Mouse (Mus musculus) Patski (cell line): ENCODE results near the gene Amotl2. TPM values are rescaled to one million over a fixed set of nuclear protein-coding genes. Genes with fewer than 3 reads are reported as not detected.

Experiments
- ATAC-seq: fragments of 100-300 bp; one replicate; pipeline ENCODE4 v1.8.0; 2021
- CTCF ChIA-PET: fragments of 350-600 bp; sonication (Branson Sonifier 250); formaldehyde crosslinking; loops from one replicate; lab custom pipeline; 2022; ENCODE audit warnings: inconsistent platforms; lab: Charles Lee
- POLR2A ChIA-PET: fragments of 350-600 bp; sonication (Branson Sonifier 250); formaldehyde crosslinking; loops from one replicate; lab custom pipeline; 2022; ENCODE audit warnings: antibody characterized with exemption, inconsistent platforms; lab: Charles Lee
- DNase-seq: peaks from one replicate; pipeline ENCODE4 v3.0.0-alpha.2; 2011; ENCODE audit warnings: low read depth, low spot score
- H3K27me3 ChIP-seq: fragments of 371-371 bp; one replicate; pipeline ENCODE4 v1.5.1; 2021
- CTCF ChIP-seq: fragments of 100-300 bp; IDR thresholded peaks from one replicate; pipeline ENCODE4 v1.5.1; 2021
- in situ Hi-C: fragments of 300-500 bp; cut with MboI; formaldehyde crosslinking; loops from 3 replicates; pipeline ENCODE4 v1.11.1; 2018; ENCODE audit warnings: low pct_unique_long_range_greater_than_20kb, mixed read lengths
- polyA plus RNA-seq: library from polyadenylated mRNA; unstranded; gene quantifications from one replicate; pipeline ENCODE4 v1.2.3, GENCODE M21; 2021

Gene Amotl2
- polyA plus RNA-seq, 1 experiment from 2014 or later = 306 TPM

GRCm38 (mm10) chr9:102747902-102748301 lies 31.4 kb downstream of the Amotl2 start:
- TF ChIP-seq CTCF = no peak
- H3K27me3 ChIP-seq = no peaks in the 10 kb centered on the region
- in situ Hi-C loops = no loop called here
- DNase-seq (no peak), ATAC-seq (no peak)
- CTCF ChIA-PET = interaction anchor here (2.1 to 2.2 kb wide), 2 partner anchors 8 to 16 kb away, joined by 6 to 10 read pairs; no protein-coding TSS in a partner anchor
- POLR2A ChIA-PET = interaction anchor here (0.6 to 4.6 kb wide), 6 partner anchors 15 to 91 kb away, joined by 3 to 40 read pairs (median 3); no protein-coding TSS in a partner anchor

DNA sequence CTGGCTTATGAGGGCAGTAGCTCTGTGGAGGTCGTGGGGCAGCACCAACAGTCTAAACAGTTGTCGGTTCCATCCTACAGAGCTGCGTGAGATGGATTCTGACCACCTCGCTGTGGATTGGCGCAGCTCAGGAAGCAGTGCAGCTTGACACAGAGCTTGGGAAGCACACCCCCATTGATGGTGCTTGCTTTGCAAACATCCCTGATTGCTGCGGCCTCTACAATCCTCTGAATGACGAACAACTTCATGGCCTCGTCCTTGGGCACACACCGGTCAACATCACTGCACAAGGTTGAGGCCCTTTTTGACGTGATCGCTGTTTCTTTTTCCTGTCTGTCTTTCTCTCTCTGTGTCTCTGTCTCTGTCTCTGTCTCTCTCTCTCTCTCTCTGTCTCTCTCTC lies 32.7 kb downstream of the Amotl2 start:
- ATAC-seq (no peak), DNase-seq (no peak)
- in situ Hi-C loops = no loop called here
- no peak for TF ChIP-seq CTCF
- H3K27me3 ChIP-seq = no peaks in the 10 kb centered on the region
- CTCF ChIA-PET = interaction anchor here (1.3 kb wide), 1 partner anchor 34 kb away, joined by 3 read pairs; no protein-coding TSS in a partner anchor
- POLR2A ChIA-PET = interaction anchor here (4.6 kb wide), 1 partner anchor 16 kb away, joined by 40 read pairs; no protein-coding TSS in a partner anchor

- ChIA-PET POLR2A (interaction anchor here (0.5 to 1.6 kb wide), 5 partner anchors 12 to 126 kb away, joined by 3 to 4 read pairs (median 3); partner anchors contain the start of genes Anapc13 and Cep63), CTCF (interaction anchor here (1.2 to 2.9 kb wide), 6 partner anchors 10 to 119 kb away, joined by 3 to 8 read pairs (median 6); no protein-coding TSS in a partner anchor)
- TF ChIP-seq CTCF = no peak
- DNase-seq (no peak), ATAC-seq (no peak)
- in situ Hi-C loops = no loop called here
- H3K27me3 ChIP-seq = no peaks in the 10 kb centered on the region
Observed at GRCm38 (mm10) chr9:102751632-102752303, 35.3 kb downstream of the Amotl2 start.

DNA sequence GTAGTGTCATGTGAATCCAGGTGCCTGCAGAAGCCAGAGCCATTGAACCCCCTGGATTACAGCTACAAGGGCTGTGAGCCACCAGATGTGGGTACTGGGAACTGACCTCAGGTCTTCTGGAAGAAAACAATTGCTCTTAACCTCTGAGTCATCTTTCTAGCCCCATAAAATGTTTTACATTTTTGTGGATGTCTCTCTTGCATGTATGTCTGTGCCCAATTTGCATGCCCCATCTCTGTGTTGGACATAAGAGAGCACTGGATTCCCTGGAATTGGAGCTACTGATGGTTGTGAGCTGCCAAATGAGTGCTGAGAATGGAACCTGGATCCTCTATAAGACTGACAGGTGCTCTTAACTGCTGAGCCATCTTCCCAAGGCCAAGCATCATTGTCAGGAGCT lies 36.8 kb downstream of the Amotl2 start:
- no peak for TF ChIP-seq CTCF
- ChIA-PET CTCF (interaction anchor here (0.9 to 1.8 kb wide), 3 partner anchors 21 to 120 kb away, joined by 3 to 5 read pairs (median 3); no protein-coding TSS in a partner anchor), POLR2A (interaction anchor here (0.8 to 1.4 kb wide), 2 partner anchors 10 to 19 kb away, joined by 3 to 4 read pairs; no protein-coding TSS in a partner anchor)
- in situ Hi-C loops = no loop called here
- no peaks in the 10 kb centered on the region for H3K27me3 ChIP-seq
- DNase-seq (no peak), ATAC-seq (no peak)

DNA sequence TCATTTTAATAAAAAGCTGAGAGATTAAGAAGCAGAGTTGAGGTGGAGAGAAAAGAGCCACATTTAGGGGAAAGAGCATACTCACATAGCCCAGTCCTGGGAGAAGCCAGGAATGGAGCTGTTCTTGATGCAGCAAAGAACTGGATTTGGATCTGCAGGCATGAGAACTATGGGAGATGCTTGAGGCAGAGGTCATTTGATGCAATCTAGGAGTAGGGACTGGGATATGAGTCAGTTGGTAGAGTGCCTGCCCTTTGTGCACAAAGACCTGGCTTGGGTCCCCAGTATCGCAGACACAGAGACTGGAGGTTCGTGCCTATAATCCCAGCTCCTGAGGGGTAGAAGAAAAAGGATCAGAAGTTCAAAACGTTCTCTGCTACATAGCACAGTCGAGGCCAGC lies 38.7 kb downstream of the Amotl2 start:
- ATAC-seq (no peak), DNase-seq (no peak)
- POLR2A ChIA-PET = interaction anchor here (2.0 kb wide), 1 partner anchor 9 kb away, joined by 4 read pairs; no protein-coding TSS in a partner anchor
- CTCF ChIA-PET = interaction anchor here (2.1 kb wide), 1 partner anchor 8 kb away, joined by 6 read pairs; no protein-coding TSS in a partner anchor
- in situ Hi-C loops = no loop called here
- no peaks in the 10 kb centered on the region for H3K27me3 ChIP-seq
- TF ChIP-seq CTCF = no peak

DNA sequence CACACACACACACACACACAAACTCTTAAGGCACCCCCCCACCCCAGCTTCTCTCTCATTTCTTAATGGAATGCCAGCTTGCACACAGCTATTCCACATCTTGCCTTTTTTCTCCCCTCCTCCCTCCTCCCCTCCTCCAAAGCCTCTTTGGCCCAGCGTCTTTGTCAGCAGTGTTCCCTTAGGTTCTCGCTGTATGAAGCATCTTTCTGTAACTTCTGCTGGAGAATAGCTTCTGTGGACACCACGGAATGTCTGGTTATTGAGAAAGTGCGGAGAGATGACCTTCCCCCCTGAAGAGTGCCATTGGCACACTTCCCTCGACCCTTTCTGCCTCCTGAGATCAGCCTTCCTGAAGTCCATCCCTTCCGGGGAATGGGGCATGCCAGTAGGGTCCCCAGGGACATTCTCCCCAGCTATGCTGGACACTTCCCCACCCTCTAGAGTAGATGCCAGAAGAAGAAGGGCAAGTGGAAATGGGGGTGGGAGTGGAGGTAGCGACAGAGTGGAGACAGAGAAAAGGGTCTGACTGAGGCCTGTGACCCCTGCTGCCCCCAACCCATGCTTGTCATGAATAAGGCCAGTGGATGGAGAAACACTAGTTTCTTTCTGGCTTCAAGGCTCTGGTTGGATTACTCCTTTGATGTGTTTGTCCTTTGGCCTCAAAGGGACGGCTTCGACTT lies 39.3 kb downstream of the Amotl2 start:
- ChIA-PET POLR2A (interaction anchor here (1.4 to 2.0 kb wide), 2 partner anchors 9 to 11 kb away, joined by 4 read pairs; no protein-coding TSS in a partner anchor), CTCF (interaction anchor here (1.4 to 2.1 kb wide), 2 partner anchors 9 to 122 kb away, joined by 4 to 6 read pairs; no protein-coding TSS in a partner anchor)

GRCm38 (mm10) chr9:102756352-102756751 lies 39.9 kb downstream of the Amotl2 start:
- ATAC-seq = no peak

More for the DNA sequence above, 39.3 kb downstream of the Amotl2 start:
- DNase-seq (no peak), ATAC-seq (no peak)
- H3K27me3 ChIP-seq = no peaks in the 10 kb centered on the region
- in situ Hi-C loops = no loop called here
- no peak for TF ChIP-seq CTCF

GRCm38 (mm10) chr9:102758851-102759250 lies 42.4 kb downstream of the Amotl2 start:
- ATAC-seq = no peak
- no peak for DNase-seq
- no peaks in the 10 kb centered on the region for H3K27me3 ChIP-seq
- no peak for TF ChIP-seq CTCF
- in situ Hi-C loops = no loop called here
- POLR2A ChIA-PET = interaction anchor here (0.6 to 1.9 kb wide), 6 partner anchors 15 to 42 kb away, joined by 3 to 10 read pairs (median 4); partner anchors contain the start of gene Amotl2
- CTCF ChIA-PET = interaction anchor here (1.5 kb wide), 1 partner anchor 12 kb away, joined by 5 read pairs; no protein-coding TSS in a partner anchor

More at GRCm38 (mm10) chr9:102756352-102756751, 39.9 kb downstream of the Amotl2 start:
- ChIA-PET POLR2A (interaction anchor here (1.4 to 2.0 kb wide), 2 partner anchors 10 kb away, joined by 4 read pairs; no protein-coding TSS in a partner anchor), CTCF (interaction anchor here (1.4 to 2.1 kb wide), 2 partner anchors 9 to 123 kb away, joined by 4 to 6 read pairs; no protein-coding TSS in a partner anchor)
- no peak for DNase-seq
- in situ Hi-C loops = no loop called here
- H3K27me3 ChIP-seq = no peaks in the 10 kb centered on the region
- TF ChIP-seq CTCF = no peak

- DNase-seq = no peak
- no peaks in the 10 kb centered on the region for H3K27me3 ChIP-seq
- ATAC-seq = no peak
- no peak for TF ChIP-seq CTCF
- ChIA-PET CTCF (interaction anchor here (1.5 kb wide), 1 partner anchor 13 kb away, joined by 5 read pairs; no protein-coding TSS in a partner anchor), POLR2A (interaction anchor here (0.9 to 1.9 kb wide), 7 partner anchors 21 to 43 kb away, joined by 3 to 9 read pairs (median 3); partner anchors contain the start of gene Amotl2)
- in situ Hi-C loops = no loop called here
Observed at GRCm38 (mm10) chr9:102759581-102760001, 43.1 kb downstream of the Amotl2 start.

- ChIA-PET POLR2A (interaction anchor here (0.7 to 4.4 kb wide), 11 partner anchors 15 to 42 kb away, joined by 3 to 42 read pairs (median 7); no protein-coding TSS in a partner anchor), CTCF (interaction anchor here (0.8 to 3.9 kb wide), 10 partner anchors 11 to 125 kb away, joined by 3 to 14 read pairs (median 6); no protein-coding TSS in a partner anchor)
- no peak for TF ChIP-seq CTCF
- DNase-seq (no peak), ATAC-seq (no peak)
- in situ Hi-C loops = no loop called here
- no peaks in the 10 kb centered on the region for H3K27me3 ChIP-seq
Observed at GRCm38 (mm10) chr9:102761599-102761998, 45.1 kb downstream of the Amotl2 start.
